Comparison of ENCODE assay signal across 8 mouse cellular contexts in the genomic region with DNA sequence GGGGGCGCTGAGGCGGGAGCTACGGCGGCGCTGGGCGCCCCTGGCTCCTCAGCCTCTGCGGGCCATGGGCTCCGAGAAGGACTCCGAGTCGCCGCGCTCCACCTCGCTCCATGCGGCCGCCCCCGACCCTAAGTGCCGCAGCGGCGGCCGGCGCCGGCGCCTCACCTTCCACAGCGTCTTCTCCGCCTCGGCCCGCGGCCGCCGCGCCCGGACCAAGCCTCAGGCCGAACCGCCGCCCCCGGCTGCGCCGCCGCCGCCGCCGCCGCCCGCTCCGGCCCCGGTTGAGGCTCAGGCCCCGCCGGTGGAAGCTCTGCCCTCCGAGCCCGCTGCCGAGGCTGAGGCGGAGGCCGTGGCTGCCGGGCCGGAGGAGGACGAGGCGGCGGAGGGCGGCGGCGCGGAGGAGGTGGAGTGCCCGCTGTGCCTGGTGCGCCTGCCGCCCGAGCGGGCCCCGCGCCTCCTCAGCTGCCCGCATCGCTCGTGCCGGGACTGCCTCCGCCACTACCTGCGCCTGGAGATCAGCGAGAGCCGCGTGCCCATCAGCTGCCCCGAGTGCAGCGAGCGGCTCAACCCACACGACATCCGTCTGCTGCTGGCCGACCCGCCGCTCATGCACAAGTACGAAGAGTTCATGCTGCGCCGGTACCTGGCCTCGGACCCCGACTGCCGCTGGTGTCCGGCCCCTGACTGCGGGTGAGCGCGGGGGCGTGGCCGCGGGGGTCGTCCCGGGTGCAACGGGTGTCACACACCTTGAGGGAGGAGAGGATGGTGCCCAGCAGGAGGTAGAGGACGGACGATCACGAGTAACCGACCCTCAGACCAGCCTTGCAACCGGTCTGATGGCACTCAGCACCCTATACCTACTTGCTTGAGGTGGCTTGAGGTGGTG. TPM values are rescaled to one million over a fixed set of nuclear protein-coding genes. Genes with fewer than 3 reads are reported as not detected.
DNase-seq lines count a peak whose midpoint lies in the region; ATAC-seq and TF ChIP-seq lines count a peak whose summit lies in the region.

A gene (plus strand): TSS at position 65 of the 886 bp plus-strand sequence.

- no peak for TF ChIP-seq EP300 in stomach, postnatal 0 days (optimal IDR thresholded peaks at IDR 0.05)

- 0% methylated on average over 81 of the region's 107 CpGs for WGBS in embryonic facial prominence, embryonic 13.5 days
- WGBS in liver, embryonic 12.5 days (ENCODE audit: insufficient replicate concordance) = under 1% methylated on average over 72 of the region's 107 CpGs
- WGBS in stomach, postnatal 0 days = under 1% methylated on average over 41 of the region's 107 CpGs

- no peak for TF ChIP-seq POLR2A in myocyte (IDR thresholded peaks at IDR 0.05; ENCODE audit: insufficient read length, low read depth)

- H3K36me3 ChIP-seq in embryonic facial prominence, embryonic 13.5 days = no peaks in the 10 kb centered on the region
- no peaks in the 10 kb centered on the region for H3K36me3 ChIP-seq in liver, embryonic 12.5 days
- peaks cover 6% of the 10 kb centered on the region for H3K36me3 ChIP-seq in myocyte (ENCODE audit: control insufficient read depth, insufficient read depth)
- no peaks in the 10 kb centered on the region for H3K36me3 ChIP-seq in stomach, postnatal 0 days (ENCODE audit: control insufficient read depth, insufficient read depth, low read length)

- H3K4me1 ChIP-seq in embryonic facial prominence, embryonic 13.5 days = peaks cover 18% of the 10 kb centered on the region
- peaks cover 51% of the 10 kb centered on the region for H3K4me1 ChIP-seq in liver, embryonic 12.5 days
- 0 out of 2 replicates have a peak, but pooled peaks cover 2% of the 10 kb centered on the region for H3K4me1 ChIP-seq in stomach, postnatal 0 days (replicated peaks; ENCODE audit: control insufficient read depth, insufficient read depth)

- peak; percentile 81 for DNase-seq in A20 (ENCODE audit: low read depth, low spot score)
- peak; percentile 47 for DNase-seq in adrenal gland, adult 8-10 months
- peak; percentile 30 to 34 for DNase-seq in heart, adult 9 months (ENCODE audit: low spot score in 2 of 2)
- peak; percentile 39 for DNase-seq in kidney, adult 9 months
- DNase-seq in stomach, postnatal 0 days (ENCODE audit: low spot score) = peak; percentile 59

- peak within 1 kb of the TSS; percentile 92 for H3K9ac ChIP-seq in embryonic facial prominence, embryonic 13.5 days
- peak within 1 kb of the TSS; percentile 93 for H3K9ac ChIP-seq in liver, embryonic 12.5 days
- H3K9ac ChIP-seq in stomach, postnatal 0 days (ENCODE audit: low read length) = peak within 1 kb of the TSS; percentile 93

- peak within 1 kb of the TSS; percentile 93 for H3K4me3 ChIP-seq in embryonic facial prominence, embryonic 13.5 days
- peak within 1 kb of the TSS; percentile 93 for H3K4me3 ChIP-seq in liver, embryonic 12.5 days
- H3K4me3 ChIP-seq in myocyte = peak within 1 kb of the TSS; percentile 69
- H3K4me3 ChIP-seq in stomach, postnatal 0 days (ENCODE audit: low read depth, low read length) = peak within 1 kb of the TSS; percentile 84

- H3K4me2 ChIP-seq in embryonic facial prominence, embryonic 13.5 days = peak within 1 kb of the TSS; percentile 100
- peak within 1 kb of the TSS; percentile 100 for H3K4me2 ChIP-seq in liver, embryonic 12.5 days
- peak within 1 kb of the TSS; percentile 98 for H3K4me2 ChIP-seq in myocyte (ENCODE audit: low read depth)
- H3K4me2 ChIP-seq in stomach, postnatal 0 days (replicated peaks; ENCODE audit: low read depth) = peak within 1 kb of the TSS; percentile 100

- H3K79me2 ChIP-seq in myocyte (ENCODE audit: control insufficient read depth, insufficient read depth) = peaks cover 48% of the 10 kb centered on the region

- peak within 1 kb of the TSS; percentile 69 for H3ac ChIP-seq in myocyte (ENCODE audit: control insufficient read depth, insufficient read length)

- peak within 1 kb of the TSS; percentile 93 for H3K27ac ChIP-seq in embryonic facial prominence, embryonic 13.5 days
- H3K27ac ChIP-seq in liver, embryonic 12.5 days = peak within 1 kb of the TSS; percentile 94
- H3K27ac ChIP-seq in stomach, postnatal 0 days (replicated peaks) = peak within 1 kb of the TSS; percentile 93

- peak; percentile 63 for ATAC-seq in embryonic facial prominence, embryonic 13.5 days (ENCODE audit: insufficient number of reproducible peaks, insufficient read depth, low FRiP score, low TSS enrichment, low read depth)
- ATAC-seq in liver, embryonic 12.5 days = peak; percentile 73
- peak; percentile 76 for ATAC-seq in stomach, postnatal 0 days (ENCODE audit: low FRiP score, low TSS enrichment)

- no peaks in the 10 kb centered on the region for H3K27me3 ChIP-seq in embryonic facial prominence, embryonic 13.5 days
- no peaks in the 10 kb centered on the region for H3K27me3 ChIP-seq in liver, embryonic 12.5 days (replicated peaks)
- no peaks in the 10 kb centered on the region for H3K27me3 ChIP-seq in myocyte (ENCODE audit: control insufficient read depth, insufficient read depth, insufficient read length)
- no peaks in the 10 kb centered on the region for H3K27me3 ChIP-seq in stomach, postnatal 0 days (ENCODE audit: control insufficient read depth, insufficient read depth, low read length)

- TF ChIP-seq CTCF in stomach, postnatal 0 days (IDR thresholded peaks at IDR 0.05; ENCODE audit: low read depth) = no peak

- H3K9me3 ChIP-seq in embryonic facial prominence, embryonic 13.5 days = no peaks in the 10 kb centered on the region
- H3K9me3 ChIP-seq in liver, embryonic 12.5 days (replicated peaks) = no peaks in the 10 kb centered on the region
- H3K9me3 ChIP-seq in stomach, postnatal 0 days (ENCODE audit: control insufficient read depth, low read length) = no peaks in the 10 kb centered on the region

TF ChIP-seq in myocyte, 11 proteins besides CTCF, POLR2A, EP300 and RAD21:
- TF ChIP-seq POLR2AphosphoS2 (IDR thresholded peaks at IDR 0.05; ENCODE audit: insufficient read length, low read depth) (no peak), MYOD1 (IDR thresholded peaks at IDR 0.05; ENCODE audit: control insufficient read depth in 1 of 3, insufficient read length in 2 of 3, low read depth in 2 of 3) (peak in 1 of 3 experiments; percentile 51), SRF (IDR thresholded peaks at IDR 0.05; ENCODE audit: control insufficient read depth, insufficient read length, low read depth) (no peak), REST (IDR thresholded peaks at IDR 0.05; ENCODE audit: insufficient read depth, insufficient read length) (no peak), TCF12 (IDR thresholded peaks at IDR 0.05; ENCODE audit: insufficient read depth, poor library complexity, severe bottlenecking) (no peak), MYOG (IDR thresholded peaks at IDR 0.05; ENCODE audit: control insufficient read depth in 1 of 3, insufficient read depth in 1 of 3, insufficient read length in 2 of 3, low read depth in 2 of 3) (peak in 2 of 3 experiments; percentile 10 to 25), MAX (IDR thresholded peaks at IDR 0.05; ENCODE audit: low read depth) (no peak), USF1 (IDR thresholded peaks at IDR 0.05; ENCODE audit: low read depth) (no peak), E2F4 (IDR thresholded peaks at IDR 0.05; ENCODE audit: insufficient read depth) (no peak), CEBPB (IDR thresholded peaks at IDR 0.05; ENCODE audit: insufficient read depth, poor library complexity, severe bottlenecking) (no peak), TCF3 (IDR thresholded peaks at IDR 0.05; ENCODE audit: insufficient read length, low read depth) (no peak)

RNA-seq across cellular contexts. Expression of the gene that starts here (rescaled TPM):
- total RNA-seq in adrenal gland, adult 8-10 months (2022) = 10 to 100 TPM; 26.0 to 29.3 (median 28.3) TPM
- polyA plus RNA-seq in embryonic facial prominence, embryonic 13.5 days (2015; fragmentation: Nextera tagmentation; extraction: Ambion mirVana) = 9.1 and 9.5 TPM in 2 replicates
- 7.1 TPM in 2 replicates for polyA plus RNA-seq in liver, embryonic 12.5 days (2016; fragmentation: Nextera tagmentation; extraction: Ambion mirVana)
- polyA plus RNA-seq in myocyte (2012; fragmentation: generic; extraction: Trizol) = 49.3 TPM
- polyA plus RNA-seq in stomach, postnatal 0 days (2015; fragmentation: Nextera tagmentation; extraction: Ambion mirVana) = 7.0 and 7.6 TPM in 2 replicates

Comparison
In these comparisons a context has a peak if more than half of its experiments do, and no peak if none do; other contexts are left out.
1. Peak in every context shown above with its lines: DNase-seq, ATAC-seq, H3K4me3 ChIP-seq and H3K27ac ChIP-seq.